Mouse (Mus musculus) common myeloid progenitor, adult 5-6 weeks (primary cell): Measurements from ENCODE around the gene Tmem175. TPM values are rescaled to one million over a fixed set of nuclear protein-coding genes. Genes with fewer than 3 reads are reported as not detected.
A peak's percentile ranks its signal among the peaks of the same experiment; 100 is the strongest.
"Not testable (repeated sequence)": the region's sequence is repeated elsewhere in the genome, so short reads cannot be mapped to it uniquely, and the experiment has no call there.

ENCODE experiments used
- ATAC-seq: replicated peaks from 2 replicates; pipeline ENCODE4 v1.8.0; 2016; ENCODE audit warnings: low read depth, mild to moderate bottlenecking, moderate TSS enrichment, inconsistent platforms; ENCODE audit not compliant: poor library complexity, severe bottlenecking
- total RNA-seq: library from RNA; stranded (forward); fragments of 200-1000, 187-1606 nt; gene quantifications from 2 replicates; pipeline ENCODE4 v1.2.3, GENCODE M21; 2017

Gene Tmem175
- total RNA-seq = 17.2 and 19.9 TPM in 2 replicates

GRCm38 (mm10) chr5:108629634-108630483, at the start of gene Tmem175, which contains the start of gene Gak:
TSS of gene Tmem175 (plus strand) at chr5:108629770.
TSS of gene Gak (minus strand) at chr5:108629755.
- ATAC-seq = peak; percentile 93

GRCm38 (mm10) chr5:108581361-108581891, 48.1 kb upstream of the Tmem175 start:
- ATAC-seq = no peak

- no peak for ATAC-seq
Observed at GRCm38 (mm10) chr5:108599923-108600322, 29.6 kb upstream of the Tmem175 start.

- no peak for ATAC-seq
Observed at GRCm38 (mm10) chr5:108602537-108602936, 27.0 kb upstream of the Tmem175 start.

- no peak for ATAC-seq
Observed at GRCm38 (mm10) chr5:108610426-108610825, 19.1 kb upstream of the Tmem175 start.

- ATAC-seq = no peak
Observed at GRCm38 (mm10) chr5:108621870-108622269, 7.7 kb upstream of the Tmem175 start.

GRCm38 (mm10) chr5:108626050-108626660, 3.4 kb upstream of the Tmem175 start:
- ATAC-seq = no peak

- ATAC-seq = peak; percentile 37
Observed at GRCm38 (mm10) chr5:108628891-108629633, 508 bp upstream of the Tmem175 start.

- ATAC-seq = no peak
Observed at GRCm38 (mm10) chr5:108633676-108634075, 4.1 kb downstream of the Tmem175 start.

- ATAC-seq = not testable (repeated sequence)
Observed at GRCm38 (mm10) chr5:108634088-108634487, 4.5 kb downstream of the Tmem175 start.

- ATAC-seq = peak; percentile 74
Observed at GRCm38 (mm10) chr5:108636172-108636571, 6.6 kb downstream of the Tmem175 start.

GRCm38 (mm10) chr5:108643674-108644073, 14.1 kb downstream of the Tmem175 start:
- ATAC-seq = no peak

- ATAC-seq = no peak
Observed at GRCm38 (mm10) chr5:108645651-108646342, 16.2 kb downstream of the Tmem175 start.

- ATAC-seq = no peak
Observed at GRCm38 (mm10) chr5:108646343-108646660, 16.7 kb downstream of the Tmem175 start.

GRCm38 (mm10) chr5:108647311-108647710, 17.7 kb downstream of the Tmem175 start:
- no peak for ATAC-seq

GRCm38 (mm10) chr5:108647820-108648465, 18.4 kb downstream of the Tmem175 start:
- ATAC-seq = no peak

GRCm38 (mm10) chr5:108648937-108649576, 19.5 kb downstream of the Tmem175 start:
- no peak for ATAC-seq

- no peak for ATAC-seq
Observed at GRCm38 (mm10) chr5:108650341-108650740, 20.8 kb downstream of the Tmem175 start.

GRCm38 (mm10) chr5:108651136-108651720, 21.7 kb downstream of the Tmem175 start:
- ATAC-seq = no peak
